Mouse (Mus musculus) thymus, postnatal 14 days (tissue): ENCODE measurements around the gene Cntn1.

ENCODE experiments used
- DNase-seq: peaks from one replicate; pipeline ENCODE4 v3.0.0; 2021

Cntn1 gene

DNA sequence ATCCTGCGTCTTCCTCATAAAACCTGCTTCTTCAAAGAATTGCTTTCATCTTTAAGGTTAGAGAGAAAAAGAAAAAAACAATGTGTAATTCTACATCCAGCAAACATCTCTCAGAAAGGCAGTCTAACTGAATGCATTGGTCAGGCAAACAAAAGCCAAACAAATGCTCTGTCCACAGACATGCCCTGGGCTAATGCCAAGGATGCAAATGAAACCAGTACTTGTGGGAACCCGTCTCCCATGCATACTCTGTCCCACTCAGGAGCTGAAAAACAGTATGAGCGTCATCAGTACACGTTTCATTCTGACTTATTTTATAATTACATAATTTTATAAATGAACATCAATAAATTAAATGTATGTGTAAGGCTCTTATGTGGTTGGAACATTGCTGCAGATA, 91.0 kb downstream of the Cntn1 start:
- no peak for DNase-seq

DNA sequence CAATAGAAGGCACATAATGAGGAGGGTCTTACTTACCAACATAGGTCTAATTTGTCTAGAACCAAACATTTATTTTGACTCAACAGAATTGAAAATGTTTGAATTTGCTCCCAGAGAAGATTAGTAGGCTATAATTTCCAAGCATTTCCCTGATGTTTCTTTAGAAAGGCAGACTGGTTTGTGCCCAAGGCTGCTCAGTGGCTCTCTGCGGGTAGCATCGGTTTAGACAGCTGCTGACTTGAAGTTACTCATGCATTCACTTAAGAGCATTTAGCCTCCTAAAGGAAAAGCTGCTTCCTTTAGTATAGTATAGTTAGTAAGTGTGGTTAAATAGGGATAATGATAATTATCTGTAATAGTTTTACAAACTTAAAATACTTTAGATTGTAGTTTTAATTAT, 104.0 kb downstream of the Cntn1 start:
- no peak for DNase-seq

DNA sequence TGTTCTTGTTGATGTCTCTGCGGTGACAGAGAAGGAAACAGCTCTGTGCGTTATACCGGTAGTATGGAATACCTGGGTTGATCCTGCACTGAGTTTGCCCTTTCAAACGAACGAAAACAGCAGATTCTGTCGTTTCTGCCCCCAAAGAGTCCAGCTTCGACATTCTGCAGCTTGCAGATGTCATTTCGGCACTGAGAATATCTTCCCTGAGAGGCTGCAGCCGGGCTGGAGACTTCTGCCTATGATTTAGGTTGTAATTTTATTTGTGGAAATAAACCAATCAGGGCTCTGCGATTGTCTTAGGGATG, 109.8 kb downstream of the Cntn1 start:
- DNase-seq = no peak

DNA sequence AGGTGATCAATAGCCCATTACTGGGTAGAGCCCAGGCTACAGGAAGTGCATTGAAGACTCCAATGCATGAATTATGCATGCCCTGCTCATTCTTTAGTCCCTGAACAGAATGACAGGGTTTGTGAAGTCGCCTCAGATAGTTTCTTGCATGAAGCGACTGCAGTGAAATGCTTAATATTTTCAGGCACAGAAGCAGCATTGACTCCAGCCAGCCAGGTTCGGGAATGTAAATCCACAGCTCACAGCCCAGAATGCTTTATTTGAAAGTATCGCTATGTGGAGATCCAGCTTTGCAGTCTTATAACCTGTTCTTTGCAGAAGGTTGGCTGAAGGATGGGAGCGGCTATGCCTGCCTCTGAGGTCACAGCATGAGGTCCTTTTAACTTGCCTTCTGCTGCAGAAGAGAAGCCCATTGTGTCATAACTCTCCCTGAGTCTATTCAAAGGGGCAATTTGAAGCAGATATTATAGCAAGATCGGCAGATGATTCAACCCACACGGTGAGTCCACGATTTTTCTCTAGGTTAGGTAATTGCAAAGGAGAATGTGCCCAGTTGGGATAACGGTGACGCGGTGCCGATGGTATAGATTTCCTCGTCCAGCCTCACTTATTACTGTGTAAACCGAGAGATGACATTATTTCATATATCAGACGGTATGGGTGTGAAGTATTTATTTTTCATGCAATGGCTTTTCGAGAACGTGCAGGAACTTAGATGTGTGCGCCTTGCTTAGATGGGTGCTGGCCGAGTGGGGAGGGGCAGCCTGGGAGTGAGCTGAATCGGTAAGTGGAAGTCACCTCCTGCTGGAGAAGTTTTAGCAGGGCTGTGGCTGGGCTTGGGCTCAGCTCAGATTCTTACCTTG, 110.4 kb downstream of the Cntn1 start:
- no peak for DNase-seq

DNA sequence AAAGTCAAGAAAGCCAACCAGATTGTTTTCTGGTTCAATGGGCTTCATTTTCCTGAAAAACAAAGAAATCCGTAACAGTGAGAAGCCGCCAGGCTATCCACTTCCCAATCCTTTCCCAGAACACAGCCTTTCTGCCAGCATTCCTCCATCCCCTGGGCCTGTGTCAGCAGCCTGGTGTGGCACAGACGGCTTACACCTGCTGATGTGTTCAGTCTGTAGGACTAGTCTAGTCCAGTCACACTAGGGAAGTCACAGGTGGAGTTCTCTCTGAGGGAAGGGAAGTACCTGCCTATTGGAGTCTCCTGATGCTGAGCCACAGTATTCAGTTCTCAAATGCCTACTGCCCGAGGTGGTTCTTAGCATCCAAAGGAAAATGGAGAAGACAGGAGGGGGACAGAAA, 111.9 kb downstream of the Cntn1 start:
- no peak for DNase-seq

DNA sequence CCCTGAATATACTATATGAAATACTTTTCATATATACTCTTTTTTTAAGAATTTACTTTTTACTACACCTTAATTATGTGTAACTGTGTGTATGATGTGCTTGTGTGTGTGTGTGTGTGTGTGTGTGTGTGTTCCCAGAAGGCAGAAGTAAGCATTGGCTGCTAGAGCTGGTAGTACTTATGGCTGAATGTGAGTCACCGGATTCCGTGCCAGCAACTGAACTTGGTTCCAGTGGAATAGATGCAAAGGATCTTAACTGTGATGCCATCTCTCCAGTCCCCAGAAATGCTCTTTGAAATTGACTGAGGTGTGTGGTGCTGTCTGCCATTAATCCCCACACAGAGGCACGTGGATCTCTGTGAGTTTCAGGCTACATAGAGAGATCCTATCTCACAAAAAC, 113.2 kb downstream of the Cntn1 start:
- DNase-seq = no peak

DNA sequence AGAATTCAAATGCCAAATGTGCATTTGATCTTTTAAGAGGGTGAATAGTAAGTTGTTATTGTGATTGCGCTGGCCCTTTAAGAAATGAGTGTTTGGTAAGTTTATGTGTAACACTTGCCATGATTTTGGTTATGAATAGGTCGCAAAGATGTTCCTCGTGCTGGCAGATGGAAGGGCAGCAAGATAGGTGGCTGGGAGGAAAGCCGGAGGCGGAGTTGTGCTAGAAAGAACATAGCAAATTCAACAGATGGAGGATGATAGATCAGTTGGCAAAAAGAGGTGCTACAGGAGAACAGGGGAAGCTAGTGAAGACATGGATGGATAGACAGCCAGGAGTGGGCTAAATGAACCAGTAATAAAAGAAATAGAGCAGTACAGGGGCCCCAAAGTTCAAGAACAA, 115.3 kb downstream of the Cntn1 start:
- no peak for DNase-seq

DNA sequence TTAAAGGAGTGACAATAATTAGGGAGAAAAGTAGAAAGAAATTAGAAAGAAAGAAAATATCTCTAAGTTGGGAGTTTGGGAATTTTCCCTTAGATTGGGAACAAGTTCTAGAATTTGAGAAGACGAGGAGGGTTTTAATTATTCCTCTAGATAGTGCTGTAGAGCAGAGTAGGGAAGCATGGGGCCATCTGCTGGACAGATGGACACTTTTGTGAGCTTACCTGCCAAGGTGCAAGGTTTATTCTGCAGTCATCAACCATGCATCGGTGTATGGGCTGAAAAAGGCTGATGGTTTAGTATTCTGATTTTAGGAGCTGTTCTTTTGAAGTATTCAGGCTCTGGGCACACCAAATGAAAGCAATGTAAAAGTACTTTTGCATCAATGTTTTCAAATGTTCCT, 124.8 kb downstream of the Cntn1 start:
- DNase-seq = no peak

DNA sequence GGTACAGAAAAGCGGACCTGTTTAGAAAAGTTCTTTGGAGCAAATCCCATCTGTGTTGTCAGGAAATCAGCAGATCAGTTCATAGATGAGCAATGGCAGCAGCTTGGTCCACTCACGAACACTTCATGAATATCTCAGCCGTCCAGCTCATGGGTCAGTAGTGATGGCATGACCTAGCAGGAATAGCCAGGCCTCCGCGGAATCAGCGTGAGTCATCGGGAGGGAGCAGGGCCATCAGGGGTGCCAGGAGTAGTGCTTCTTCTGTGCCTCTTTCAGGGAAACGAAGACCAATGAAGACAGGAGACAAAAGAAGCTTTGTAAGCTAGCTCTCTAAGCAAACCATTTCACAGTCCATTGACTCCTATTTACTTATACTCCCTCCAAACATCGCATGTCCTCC, 126.4 kb downstream of the Cntn1 start:
- no peak for DNase-seq

DNA sequence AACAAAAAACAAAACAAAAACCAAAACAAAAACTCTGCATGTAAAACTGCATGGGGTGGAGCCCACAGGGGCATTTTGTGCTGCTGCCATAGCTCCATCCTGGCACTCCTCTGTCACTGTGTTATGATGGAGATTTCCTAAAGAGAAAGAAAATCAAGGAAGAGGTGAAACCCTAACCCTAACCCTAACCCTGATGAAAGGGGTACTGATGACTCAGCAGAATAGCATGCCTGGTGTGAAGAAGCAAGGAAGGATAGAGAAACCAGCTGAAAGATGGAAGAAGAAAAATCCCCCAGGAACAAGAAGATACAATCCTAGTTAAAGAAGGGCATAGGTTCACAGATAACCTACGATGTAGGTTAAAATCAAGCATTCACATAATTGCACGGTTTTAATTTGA, 134.5 kb downstream of the Cntn1 start:
- no peak for DNase-seq

DNA sequence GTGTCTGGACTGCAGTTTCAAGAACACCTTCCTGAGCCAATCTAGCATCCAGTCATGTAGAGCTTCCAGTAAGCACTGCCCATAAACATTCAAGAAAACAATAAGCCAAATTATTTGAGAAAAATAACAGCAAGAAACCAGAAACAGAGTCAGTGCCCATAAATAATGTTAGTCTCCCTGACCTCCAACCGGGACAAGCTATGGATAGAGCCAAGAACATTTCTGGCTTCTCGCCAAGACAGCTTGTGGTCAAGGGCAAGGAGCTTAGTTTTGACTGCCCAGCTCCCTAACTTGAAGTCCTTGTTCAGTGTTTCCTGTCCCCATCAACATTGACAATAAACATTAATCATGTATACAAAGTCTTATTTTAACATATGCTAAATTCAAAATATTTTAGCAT, 139.0 kb downstream of the Cntn1 start:
- no peak for DNase-seq

DNA sequence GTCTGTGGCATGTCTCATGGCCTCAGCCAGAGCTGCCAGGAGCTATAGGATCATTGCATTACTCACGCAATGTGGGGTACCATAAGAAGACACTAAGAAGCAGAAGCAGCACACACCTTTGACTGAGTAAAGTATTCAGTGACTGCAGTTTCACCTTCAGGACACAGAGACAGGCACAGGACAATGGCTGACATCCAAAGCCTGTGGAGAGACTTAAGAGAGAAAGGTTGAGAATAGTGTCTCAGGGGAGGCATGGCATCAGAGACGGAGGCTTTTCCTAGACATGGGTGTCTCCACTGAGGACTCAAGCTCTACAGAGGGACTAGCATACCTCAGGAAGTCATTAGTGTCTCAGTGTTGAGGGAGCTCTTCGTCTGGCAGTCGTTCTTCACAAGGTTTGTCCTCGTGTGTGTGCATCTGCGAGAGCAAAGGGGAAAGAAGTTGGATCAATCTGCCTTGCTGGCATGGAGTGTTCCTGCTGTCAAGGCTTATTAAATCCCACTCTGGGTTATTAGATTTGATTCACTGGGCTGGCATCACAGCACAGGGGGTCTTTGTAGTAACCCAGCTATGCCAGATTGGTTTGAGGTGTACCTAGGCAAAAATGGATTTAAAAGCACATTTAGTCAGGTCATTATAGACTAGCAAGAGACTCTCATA, 149.5 kb downstream of the Cntn1 start:
- no peak for DNase-seq

DNA sequence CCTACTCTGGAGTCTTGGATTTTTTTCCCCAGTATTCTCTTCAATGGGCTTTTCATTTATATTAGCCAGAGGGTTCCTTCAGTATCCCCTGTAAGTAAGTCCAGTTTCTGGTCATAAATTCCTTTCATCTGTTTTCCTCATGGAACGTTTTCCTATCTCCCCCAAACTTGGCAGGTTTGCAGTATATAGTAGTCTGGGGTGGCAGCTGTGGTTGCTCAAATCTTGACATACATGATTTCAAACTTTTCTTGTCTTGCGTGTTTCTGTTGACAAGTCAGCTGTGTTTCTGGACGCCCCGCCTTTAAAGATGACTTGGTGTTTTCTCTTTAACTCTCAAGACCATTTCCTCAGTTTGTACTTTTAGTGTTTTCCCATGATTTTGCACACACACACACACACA, 155.7 kb downstream of the Cntn1 start:
- DNase-seq = no peak

DNA sequence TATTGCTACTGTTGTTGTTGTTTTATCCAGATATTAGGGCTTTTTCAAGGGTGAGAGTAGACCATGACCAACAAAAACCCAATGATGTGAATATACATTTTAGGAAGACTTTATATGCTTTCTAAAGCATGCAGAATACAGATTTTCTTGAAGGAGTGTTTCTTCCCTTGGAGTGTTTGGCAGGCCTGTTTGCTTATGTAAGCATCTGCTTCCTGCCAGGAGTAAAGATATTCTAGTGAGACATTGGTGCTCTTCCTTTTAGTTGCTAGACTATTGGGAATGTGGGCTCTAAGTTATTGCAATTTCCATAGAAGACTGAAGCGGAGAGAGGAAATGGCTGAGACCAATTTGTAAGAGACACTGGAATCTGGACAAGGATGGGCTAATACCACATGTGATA, 158.8 kb downstream of the Cntn1 start:
- DNase-seq = no peak

DNA sequence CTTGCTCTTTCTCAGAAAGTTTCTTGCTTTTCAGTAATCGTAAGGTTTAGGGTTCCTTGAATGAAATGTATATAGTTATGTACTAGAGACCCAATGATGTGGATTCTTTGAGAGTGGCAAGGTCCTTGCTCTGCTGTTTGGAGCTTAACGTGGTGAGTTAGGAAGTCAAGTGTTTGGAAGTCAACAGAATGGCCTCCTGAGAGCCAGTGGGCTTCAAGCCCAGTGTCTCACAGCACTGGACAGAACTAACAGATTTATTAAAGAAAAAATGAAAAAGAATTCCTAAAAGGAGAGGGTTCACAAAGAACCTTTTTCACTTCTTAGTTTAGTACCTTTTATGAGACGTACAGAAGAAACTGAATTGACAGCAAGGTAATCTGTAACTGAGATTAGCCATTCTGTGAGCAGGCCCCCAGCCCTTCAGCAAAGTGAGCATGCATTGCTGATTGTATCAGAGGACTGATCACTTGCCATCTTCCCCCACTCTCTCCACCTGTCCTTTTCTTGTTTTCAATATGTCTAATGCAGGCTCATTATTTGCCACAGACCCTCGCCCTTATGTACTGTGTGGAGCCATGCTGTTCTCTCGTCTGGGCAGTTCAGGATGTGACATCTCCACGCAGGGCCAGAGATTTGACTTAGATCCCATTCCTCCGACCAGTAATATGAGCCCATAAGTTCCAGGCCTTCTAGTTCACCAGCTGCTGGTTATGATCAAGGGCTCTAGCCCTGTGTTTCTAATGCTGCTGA, 159.7 kb downstream of the Cntn1 start:
- DNase-seq = no peak

DNA sequence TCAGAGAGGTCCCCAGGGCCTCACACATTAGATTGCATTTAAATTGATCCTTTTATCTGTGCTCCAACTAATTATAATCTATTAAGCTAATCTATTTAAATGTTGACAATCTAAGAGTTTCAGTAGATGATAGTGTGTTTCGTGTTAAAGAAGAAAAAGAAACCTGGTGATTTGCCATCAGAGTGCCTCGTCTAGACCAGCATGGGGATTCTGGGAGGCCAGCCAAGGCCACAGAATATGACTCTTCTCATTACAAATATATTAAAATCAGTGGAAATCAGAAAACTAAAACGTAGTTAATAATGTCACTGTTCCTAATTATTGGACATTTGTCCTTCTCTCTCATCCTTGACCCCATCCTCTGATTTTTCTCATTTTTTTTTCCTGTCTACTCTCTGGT, 164.9 kb downstream of the Cntn1 start:
- no peak for DNase-seq

DNA sequence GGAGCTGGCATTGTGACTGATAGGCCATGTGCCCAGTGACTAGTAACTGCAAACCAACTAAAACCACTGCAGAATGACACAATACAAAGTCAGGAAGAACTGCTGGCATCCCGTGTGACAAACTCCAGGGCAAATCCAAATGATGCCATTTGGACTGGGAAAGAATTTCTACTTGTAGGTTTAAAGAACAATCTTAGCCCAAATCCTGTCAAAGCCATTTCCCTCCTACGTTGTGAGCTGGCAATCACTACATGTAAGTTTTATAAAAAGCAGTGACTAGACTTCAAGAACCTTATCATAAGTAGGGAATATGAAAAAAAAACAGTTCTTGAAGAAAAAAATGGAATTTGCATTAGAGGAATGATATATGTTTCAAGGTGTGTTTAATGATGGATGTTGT, 170.5 kb downstream of the Cntn1 start:
- no peak for DNase-seq

DNA sequence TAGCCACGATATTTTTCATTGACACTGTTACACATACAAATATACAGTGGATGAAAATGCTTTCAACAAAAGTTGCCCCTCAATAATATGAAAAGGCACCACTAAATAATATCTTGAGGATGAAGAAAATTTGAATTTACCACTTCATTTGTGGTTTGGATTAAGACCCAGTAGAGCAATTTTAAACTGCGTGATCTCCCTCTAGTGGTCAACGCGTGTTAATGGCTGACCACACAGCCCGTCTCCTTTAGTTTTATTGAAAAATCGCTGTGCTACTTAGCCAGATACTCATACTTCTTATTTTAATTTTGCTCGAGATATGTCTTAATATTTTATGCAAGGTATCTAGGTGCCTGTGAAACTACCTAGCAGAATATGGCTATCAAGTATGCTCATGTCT, 180.4 kb downstream of the Cntn1 start:
- no peak for DNase-seq

DNA sequence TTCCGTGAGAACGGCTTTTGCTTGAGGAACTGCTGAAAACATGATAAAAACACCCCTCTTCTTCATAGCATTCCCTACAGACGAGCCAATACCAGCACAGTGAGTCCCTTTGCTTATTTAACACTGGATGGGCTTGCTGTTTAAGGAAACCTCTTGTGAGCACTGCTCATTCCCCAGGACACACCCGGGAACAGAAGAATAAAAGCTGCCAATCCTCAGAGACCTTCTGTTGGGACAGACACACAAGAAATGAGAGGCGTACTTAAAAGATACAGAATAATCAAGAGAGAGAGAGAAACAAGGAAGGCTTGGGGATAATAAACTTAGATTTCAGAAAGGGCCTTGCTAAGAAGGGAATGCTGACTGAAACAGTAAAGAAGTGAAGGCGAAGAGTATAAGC, 184.9 kb downstream of the Cntn1 start:
- no peak for DNase-seq

DNA sequence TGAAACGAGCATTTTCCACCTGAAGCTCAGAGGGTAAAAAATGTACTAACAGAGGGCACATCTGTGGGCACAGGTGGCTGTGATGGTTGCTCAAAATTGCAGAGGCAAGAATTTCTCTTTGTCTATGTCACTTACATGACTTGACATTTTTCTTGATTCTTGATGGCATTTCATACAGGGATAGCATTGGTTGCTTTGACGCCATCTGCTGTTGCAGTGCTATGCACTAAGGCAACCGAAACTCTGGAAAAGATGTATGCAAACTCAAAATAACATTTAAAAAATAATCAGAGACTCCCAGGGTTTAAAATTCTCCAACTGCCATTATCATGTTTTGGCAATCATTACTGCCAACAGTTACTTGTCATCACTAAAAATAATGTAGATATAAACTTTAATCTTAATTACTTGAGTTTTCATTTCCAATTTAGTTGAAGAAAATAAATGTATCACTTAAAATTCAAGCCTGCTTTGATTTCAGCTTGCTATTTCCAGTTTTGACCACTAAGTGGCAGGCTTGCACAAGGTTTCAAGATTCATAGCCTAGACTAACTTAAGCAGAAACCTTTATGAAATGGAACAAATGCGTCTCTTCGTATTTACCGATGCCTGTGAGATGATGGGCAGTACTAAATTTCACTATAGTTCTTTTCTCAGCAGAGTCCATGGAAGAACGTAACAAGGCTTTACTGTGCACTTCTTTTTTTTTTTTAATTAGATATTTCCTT, 214.2 kb downstream of the Cntn1 start:
- peak; percentile 21 for DNase-seq

DNA sequence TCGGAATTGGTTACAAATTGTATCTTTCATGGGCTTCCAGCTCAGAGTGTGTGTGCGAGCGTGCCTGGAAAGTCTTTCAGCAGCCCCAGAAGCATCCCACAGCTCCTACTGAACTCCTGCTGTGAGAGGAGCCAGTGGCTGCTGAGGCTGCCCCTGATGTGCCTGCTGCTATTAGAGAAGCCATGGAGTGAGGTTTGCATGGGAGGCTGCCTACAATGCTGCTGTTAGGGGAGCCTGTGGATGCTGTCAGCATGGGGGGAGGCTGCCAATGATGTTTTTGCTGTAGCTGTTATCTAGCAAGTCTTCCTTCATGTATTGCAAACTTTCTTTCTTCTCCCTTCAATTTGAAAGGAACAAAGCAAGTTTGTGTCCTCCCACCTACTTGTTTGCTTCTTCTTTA, 217.4 kb downstream of the Cntn1 start:
- no peak for DNase-seq

DNA sequence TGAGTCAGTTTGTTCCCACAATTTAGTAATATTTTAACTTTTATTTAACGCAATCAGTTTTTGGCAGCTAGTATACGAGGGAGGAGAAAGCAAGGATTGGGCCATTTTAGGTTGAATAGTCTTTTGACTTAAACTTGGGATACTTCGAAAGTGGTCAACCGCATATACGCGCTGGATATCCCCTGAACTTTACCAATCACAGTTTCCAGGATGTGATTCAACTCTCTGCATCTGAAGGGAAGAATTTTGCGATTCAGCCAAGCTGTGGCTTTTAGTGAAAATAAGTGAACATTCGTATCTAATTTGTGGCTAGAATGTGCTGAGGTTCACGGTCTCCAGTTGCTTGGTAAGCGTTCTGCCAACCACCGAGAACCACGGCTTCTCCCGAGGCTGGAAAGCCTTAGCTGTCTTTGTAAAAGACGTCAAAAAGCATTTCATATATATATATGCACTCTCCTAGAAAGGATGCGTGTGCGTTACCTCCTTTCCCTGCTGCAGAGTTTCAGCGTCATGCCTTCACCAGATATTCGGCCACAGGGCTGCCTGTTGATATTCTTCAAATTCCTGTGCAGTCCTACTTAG, 217.9 kb downstream of the Cntn1 start:
- no peak for DNase-seq

DNA sequence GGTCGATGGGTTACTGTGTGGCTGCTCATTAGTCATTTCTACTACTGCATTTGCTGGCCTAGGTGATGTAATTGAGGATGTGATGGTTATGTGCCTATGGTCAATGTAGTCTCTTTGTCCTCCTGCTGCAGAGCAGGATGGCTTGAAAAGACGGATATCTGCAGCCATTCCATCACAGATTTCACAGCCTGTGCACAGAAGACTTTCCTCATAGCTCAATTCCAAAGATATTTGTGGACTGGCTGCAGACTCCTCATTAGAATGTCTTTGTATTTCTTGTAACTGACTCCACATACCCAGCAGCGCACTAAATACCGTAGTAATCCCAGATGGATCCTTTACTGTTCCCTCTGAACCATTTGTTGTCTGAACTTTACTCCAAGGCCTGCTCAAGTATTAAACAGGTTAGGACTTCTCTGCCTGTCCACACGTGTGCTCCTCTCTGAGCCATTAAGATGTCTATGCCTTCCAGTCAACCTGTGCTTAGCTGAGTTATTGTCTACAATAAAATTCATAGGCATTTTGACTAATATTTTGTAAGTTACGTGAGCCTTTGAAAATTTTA, 220.9 kb downstream of the Cntn1 start:
- no peak for DNase-seq
